Mouse (Mus musculus) hindbrain, postnatal 0 days (tissue): ENCODE results near the gene Grm8. TPM values are rescaled to one million over a fixed set of nuclear protein-coding genes. Genes with fewer than 3 reads are reported as not detected.
A peak's percentile ranks its signal among the peaks of the same experiment; 100 is the strongest.

Source experiments
- ATAC-seq: fragments of 200-750 bp; cut with Nextera tagmentation; 2 replicates; pipeline ENCODE4 v1.8.0; 2017; ENCODE audit warnings: mild to moderate bottlenecking, moderate TSS enrichment, moderate library complexity
- DNase-seq: peaks from one replicate; pipeline ENCODE4 v3.0.0-alpha.2; 2015; ENCODE audit warnings: low spot score
- H3K27ac ChIP-seq: fragments of 300-500 bp; sonication (generic); 2 replicates; pipeline ENCODE4 v1.5.1; 2014; ENCODE audit warnings: mild to moderate bottlenecking
- H3K27me3 ChIP-seq: fragments of 300-500 bp; sonication (generic); 2 replicates; pipeline ENCODE4 v1.6.1; 2014; ENCODE audit warnings: low read length, mixed read lengths; ENCODE audit not compliant: insufficient read depth
- H3K36me3 ChIP-seq: fragments of 300-500 bp; sonication (generic); 2 replicates; pipeline ENCODE4 v1.6.1; 2014; ENCODE audit warnings: low read length, mixed read lengths; ENCODE audit not compliant: insufficient read depth
- H3K4me1 ChIP-seq: fragments of 300-500 bp; sonication (generic); 2 replicates; pipeline ENCODE4 v1.6.1; 2014; ENCODE audit warnings: antibody characterized with exemption, low read length, mixed read lengths; ENCODE audit not compliant: insufficient read depth
- H3K4me2 ChIP-seq: fragments of 300-500 bp; sonication (generic); 2 replicates; pipeline ENCODE4 v1.6.1; 2014; ENCODE audit warnings: low read depth, mild to moderate bottlenecking, low read length, moderate library complexity, mixed read lengths
- H3K4me3 ChIP-seq: fragments of 300-500 bp; sonication (generic); 2 replicates; pipeline ENCODE4 v1.5.1; 2014; ENCODE audit warnings: low read length
- H3K9ac ChIP-seq: fragments of 300-500 bp; sonication (generic); replicated peaks from 2 replicates; pipeline ENCODE4 v1.6.1; 2014; ENCODE audit warnings: mild to moderate bottlenecking, low read length, moderate library complexity, mixed read lengths
- H3K9me3 ChIP-seq: fragments of 300-500 bp; sonication (generic); 2 replicates; pipeline ENCODE4 v1.6.1; 2016; ENCODE audit warnings: low read length, mixed read lengths
- CTCF ChIP-seq: IDR thresholded peaks from 2 replicates; pipeline ENCODE4 v1.5.1; 2016; ENCODE audit warnings: antibody characterized with exemption, control low read depth, low read depth
- WGBS: fragments of 180-500 bp; shearing (Covaris S2); extraction: QIAGEN DNeasy Blood & Tissue Kit; methylation state at CpG from one replicate; pipeline ENCODE4 v1.1.7; 2014; 5-methylcytosine and 5-hydroxymethylcytosine counted together
- polyA plus RNA-seq: library from polyadenylated mRNA; unstranded; fragments of >200 nt; fragmentation: Nextera tagmentation; extraction: Ambion mirVana; gene quantifications from 2 replicates; pipeline ENCODE4 v1.2.1, GENCODE M21; 2015
- total RNA-seq: library from RNA; depleted of rRNA; stranded (reverse); fragments of >200 nt; gene quantifications from 2 replicates; pipeline ENCODE4 v1.2.3, GENCODE M21; 2014

Grm8 gene
- total and polyA plus RNA-seq, 2 experiments from 2014 or later, result 11.3 to 14.0 TPM

DNA sequence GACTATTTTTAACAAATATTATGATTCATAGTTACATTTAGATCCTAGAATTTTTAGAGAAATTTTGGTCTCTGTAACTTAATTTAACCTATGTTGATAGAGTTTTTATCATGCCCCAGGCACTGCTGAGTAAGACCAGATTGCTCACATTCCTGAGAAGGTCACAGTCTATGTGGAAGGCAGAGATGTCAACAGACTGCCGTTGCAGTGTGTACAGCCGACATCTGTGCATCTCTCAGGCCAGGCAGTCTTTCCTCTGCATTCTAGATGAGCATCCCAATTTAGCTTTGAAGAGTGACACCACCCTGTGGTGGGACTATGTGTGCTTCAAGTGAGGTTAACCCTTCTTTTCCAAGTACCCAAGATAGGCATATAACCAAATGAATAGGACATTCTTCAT is 169.7 kb downstream of the Grm8 start:
- DNase-seq (no peak), ATAC-seq (no peak)
- no peaks in the 10 kb centered on the region for H3K4me1 ChIP-seq
- no peak overlapping the region for H3K27ac ChIP-seq
- no peaks in the 10 kb centered on the region for H3K9me3 ChIP-seq
- no peak overlapping the region for H3K9ac ChIP-seq
- 61% methylated on average over 2 of the region's 2 CpGs for WGBS
- no peaks in the 10 kb centered on the region for H3K36me3 ChIP-seq
- no peak overlapping the region for H3K4me3 ChIP-seq
- H3K4me2 ChIP-seq, result no peak overlapping the region
- H3K27me3 ChIP-seq, result no peaks in the 10 kb centered on the region
- no peak for TF ChIP-seq CTCF

DNA sequence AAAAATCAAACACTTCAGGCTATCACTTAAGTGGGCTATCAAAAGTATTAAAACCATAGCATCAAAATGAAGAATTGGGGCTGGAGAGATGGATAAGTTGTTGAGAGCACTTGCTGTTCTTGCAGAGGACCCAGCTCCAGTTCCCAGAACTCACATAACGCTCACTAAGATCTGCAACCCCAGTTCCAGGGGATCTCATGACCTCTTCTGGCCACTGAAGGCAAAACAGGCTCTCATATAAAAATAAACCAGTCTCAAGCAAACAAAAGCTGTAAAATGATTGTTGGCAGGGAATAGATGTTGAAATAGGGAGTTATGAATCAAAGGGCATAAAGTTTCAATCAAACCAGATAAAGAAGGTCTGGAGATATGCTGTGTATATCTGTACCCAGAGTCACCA is 171.1 kb downstream of the Grm8 start:
- Histone ChIP-seq H3K4me2 (no peak overlapping the region), H3K9me3 (no peaks in the 10 kb centered on the region), H3K4me3 (no peak overlapping the region), H3K36me3 (no peaks in the 10 kb centered on the region), H3K4me1 (no peaks in the 10 kb centered on the region), H3K27me3 (no peaks in the 10 kb centered on the region), H3K9ac (no peak overlapping the region), H3K27ac (no peak overlapping the region)
- ATAC-seq (no peak), DNase-seq (no peak)
- WGBS, result 78% methylated on average over 1 of the region's 1 CpGs
- no peak for TF ChIP-seq CTCF

DNA sequence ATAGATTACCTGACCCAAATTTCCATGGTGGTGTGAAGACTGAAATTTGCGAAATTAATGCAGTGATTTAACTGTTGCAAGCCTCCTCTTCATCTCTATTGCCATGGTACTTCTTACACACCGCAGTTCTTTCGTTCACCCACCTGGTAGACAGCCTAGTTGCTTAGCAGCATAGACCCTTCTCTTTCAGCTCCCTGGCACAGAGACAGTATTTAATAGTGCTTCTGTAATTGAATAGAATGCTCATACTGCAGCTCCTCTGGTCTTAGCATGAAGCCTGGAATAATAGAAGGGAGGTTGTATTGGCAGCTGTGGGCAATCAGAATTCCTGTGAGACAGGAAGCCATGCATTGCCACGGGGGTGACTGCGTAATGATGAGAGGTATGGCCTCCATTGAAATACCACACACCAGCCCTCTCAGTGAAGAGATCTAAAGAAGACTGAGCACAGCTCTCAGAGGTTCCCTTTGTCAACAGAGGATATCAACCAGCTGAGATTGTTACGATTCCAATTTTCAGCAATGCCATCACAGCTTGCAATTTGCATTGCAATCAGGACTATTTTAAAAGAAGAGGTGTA is 178.6 kb downstream of the Grm8 start:
- Histone ChIP-seq H3K36me3 (no peaks in the 10 kb centered on the region), H3K4me1 (no peaks in the 10 kb centered on the region), H3K4me3 (no peak overlapping the region), H3K4me2 (no peak overlapping the region), H3K9me3 (no peaks in the 10 kb centered on the region), H3K27ac (no peak overlapping the region), H3K9ac (no peak overlapping the region), H3K27me3 (no peaks in the 10 kb centered on the region)
- ATAC-seq, result peak; percentile 32; the same call in 1 of the 2 replicates
- 58% methylated on average over 6 of the region's 6 CpGs for WGBS
- DNase-seq, result no peak
- no peak for TF ChIP-seq CTCF

DNA sequence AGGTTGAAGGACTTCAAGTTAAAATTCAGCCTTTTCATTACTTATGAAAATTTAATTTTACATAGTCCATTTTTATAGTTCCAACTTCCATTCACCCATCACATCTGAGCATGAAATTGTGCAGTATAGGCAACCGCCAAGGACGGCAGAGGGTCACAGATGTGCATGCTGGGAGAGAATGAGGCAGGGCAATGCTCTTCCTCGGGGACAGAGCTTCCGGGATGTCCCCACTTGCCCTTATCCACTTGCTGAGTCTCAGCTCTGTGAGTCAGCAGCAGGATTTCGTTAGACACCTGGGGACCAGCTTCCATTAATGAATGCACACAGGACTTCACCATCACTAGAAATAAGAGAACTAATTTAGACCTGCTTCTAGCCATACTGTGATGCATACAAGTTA is 183.5 kb downstream of the Grm8 start:
- Histone ChIP-seq H3K9ac (no peak overlapping the region), H3K4me2 (no peak overlapping the region), H3K9me3 (no peaks in the 10 kb centered on the region), H3K4me3 (no peak overlapping the region), H3K4me1 (no peaks in the 10 kb centered on the region), H3K27ac (no peak overlapping the region), H3K36me3 (no peaks in the 10 kb centered on the region), H3K27me3 (no peaks in the 10 kb centered on the region)
- DNase-seq, result no peak
- no peak for TF ChIP-seq CTCF
- 64% methylated on average over 5 of the region's 5 CpGs for WGBS
- no peak for ATAC-seq

DNA sequence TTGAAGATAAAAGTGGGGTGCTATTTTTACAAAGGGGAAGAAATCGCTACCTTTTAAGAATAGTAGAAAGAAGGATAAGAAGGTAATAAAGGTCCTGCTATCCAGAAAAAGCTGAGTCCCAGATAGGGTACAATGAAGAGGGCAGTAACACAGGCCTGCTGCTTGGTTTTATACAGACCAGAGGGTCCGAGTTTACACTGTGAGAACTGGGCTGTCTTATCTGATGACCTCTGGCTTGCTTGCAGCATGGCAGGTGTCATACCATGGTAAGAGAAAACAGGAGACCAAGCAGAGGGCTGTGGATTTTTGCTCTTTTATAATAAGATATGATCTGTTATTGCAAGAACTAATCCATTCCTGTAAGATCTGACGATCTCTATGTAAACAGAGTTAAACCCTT is 206.9 kb downstream of the Grm8 start:
- 87% methylated on average over 3 of the region's 3 CpGs for WGBS
- TF ChIP-seq CTCF, result no peak
- Histone ChIP-seq H3K27ac (no peak overlapping the region), H3K9me3 (no peaks in the 10 kb centered on the region), H3K27me3 (no peaks in the 10 kb centered on the region), H3K4me1 (no peaks in the 10 kb centered on the region), H3K36me3 (no peaks in the 10 kb centered on the region), H3K4me3 (no peak overlapping the region), H3K4me2 (no peak overlapping the region), H3K9ac (no peak overlapping the region)
- ATAC-seq, result no peak
- no peak for DNase-seq

DNA sequence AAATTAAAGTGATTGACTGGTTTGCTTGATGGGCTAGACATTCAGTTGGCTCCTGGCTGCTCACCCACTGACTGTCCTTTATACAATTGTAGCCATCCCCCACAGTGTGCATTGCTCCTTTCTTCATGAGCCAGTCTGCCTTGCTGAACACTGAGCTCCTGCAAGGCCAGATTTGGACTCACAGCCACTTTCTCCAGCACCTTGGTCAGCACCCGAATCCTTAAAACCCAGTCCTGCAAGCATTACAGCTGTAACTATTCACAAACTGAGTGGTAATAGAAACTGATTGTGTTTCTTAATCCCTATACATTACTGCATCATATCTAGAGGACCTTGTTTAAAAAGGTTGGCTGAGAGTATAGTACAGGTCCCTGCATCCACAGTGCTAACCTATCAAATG is 221.7 kb downstream of the Grm8 start:
- H3K4me1 ChIP-seq, result no peaks in the 10 kb centered on the region
- ATAC-seq (no peak), DNase-seq (no peak)
- H3K9me3 ChIP-seq, result no peaks in the 10 kb centered on the region
- no peak overlapping the region for H3K27ac ChIP-seq
- no peaks in the 10 kb centered on the region for H3K36me3 ChIP-seq
- no peak overlapping the region for H3K4me2 ChIP-seq
- TF ChIP-seq CTCF, result no peak
- H3K4me3 ChIP-seq, result no peak overlapping the region
- no peak overlapping the region for H3K9ac ChIP-seq
- WGBS, result 62% methylated on average over 1 of the region's 1 CpGs
- no peaks in the 10 kb centered on the region for H3K27me3 ChIP-seq

DNA sequence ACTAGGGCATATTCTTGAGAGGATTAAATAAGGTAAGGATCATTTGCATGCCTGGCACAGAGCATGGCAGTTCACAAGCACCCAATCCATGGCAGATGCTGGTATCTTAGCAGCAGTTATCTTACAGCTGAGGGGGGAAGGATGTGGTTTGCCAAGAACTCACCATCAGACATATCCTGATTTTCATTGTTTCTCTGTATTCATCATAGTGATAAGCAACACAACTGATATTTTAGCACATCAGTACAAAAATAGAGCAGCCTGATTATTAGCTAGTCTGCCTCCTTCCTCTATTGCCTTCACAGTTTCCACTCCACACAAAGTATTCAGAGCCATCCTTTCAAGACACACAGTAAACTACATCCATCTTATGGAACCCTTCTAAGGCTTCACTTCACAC is 230.6 kb downstream of the Grm8 start:
- no peak for DNase-seq
- H3K4me1 ChIP-seq, result no peaks in the 10 kb centered on the region
- H3K27me3 ChIP-seq, result no peaks in the 10 kb centered on the region
- ATAC-seq, result no peak
- no peak overlapping the region for H3K9ac ChIP-seq
- H3K4me3 ChIP-seq, result no peak overlapping the region
- no peaks in the 10 kb centered on the region for H3K9me3 ChIP-seq
- no peaks in the 10 kb centered on the region for H3K36me3 ChIP-seq
- no peak overlapping the region for H3K27ac ChIP-seq
- H3K4me2 ChIP-seq, result no peak overlapping the region
- no peak for TF ChIP-seq CTCF
